Mouse (Mus musculus) kidney, postnatal 25 days (tissue): ENCODE measurements at regions not wholly inside any gene's neighbourhood (a gene's known extent, or its start where the extent isn't known, plus 50 kb on each side); places are given as distances from the start of the nearest gene placed in this dataset.

ENCODE experiments used
- DNase-seq, 2 experiments: peaks; one replicate each; pipeline ENCODE4 v3.0.0; 2021; ENCODE audit warnings: mixed read lengths in 2 of 2

GRCm38 (mm10) chr12:75258101-75258500 is 50.0 kb upstream of the Rhoj start:
- DNase-seq = peak; percentile 40 to 43
